Mouse (Mus musculus): ENCODE measurements around the gene 4921539E11Rik. TPM values are rescaled to one million over a fixed set of nuclear protein-coding genes. Genes with fewer than 3 reads are reported as not detected.

Gene 4921539E11Rik
- polyA plus RNA-seq (2014; fragmentation: Illumina TruSeq; extraction: RNeasy Lipid Tissue Mini Kit (QIAGEN cat#74804); ENCODE audit: insufficient read depth, low read depth, low replicate concordance), result not detected

GRCm38 (mm10) chr4:103290763-103291162, at the start of gene 4921539E11Rik:
TSS of gene 4921539E11Rik (minus strand) at chr4:103290863.

GRCm38 (mm10) chr4:103313587-103314525, 23.2 kb upstream of the 4921539E11Rik start, which contains the start of gene Oma1:
TSS of gene Oma1 (plus strand) at chr4:103313812.

GRCm38 (mm10) chr4:103214925-103215820, 75.5 kb downstream of the 4921539E11Rik start, which contains the start of gene Slc35d1:
TSS of gene Slc35d1 (minus strand) at chr4:103215164.

Other genes starting within 250 kb of the 4921539E11Rik start
- 23.2 TPM for gene Mier1, start 176.5 kb downstream of the 4921539E11Rik start, polyA plus RNA-seq (2014; fragmentation: Illumina TruSeq; extraction: RNeasy Lipid Tissue Mini Kit (QIAGEN cat#74804); ENCODE audit: insufficient read depth, low read depth, low replicate concordance)
- gene Wdr78, start 176.3 kb downstream of the 4921539E11Rik start, polyA plus RNA-seq (2014; fragmentation: Illumina TruSeq; extraction: RNeasy Lipid Tissue Mini Kit (QIAGEN cat#74804); ENCODE audit: insufficient read depth, low read depth, low replicate concordance), result 5.9 TPM
- 3.3 TPM for gene Slc35d1, start 75.7 kb downstream of the 4921539E11Rik start, polyA plus RNA-seq (2014; fragmentation: Illumina TruSeq; extraction: RNeasy Lipid Tissue Mini Kit (QIAGEN cat#74804); ENCODE audit: insufficient read depth, low read depth, low replicate concordance)
- 14.4 TPM for gene Oma1, start 22.9 kb upstream of the 4921539E11Rik start, polyA plus RNA-seq (2014; fragmentation: Illumina TruSeq; extraction: RNeasy Lipid Tissue Mini Kit (QIAGEN cat#74804); ENCODE audit: insufficient read depth, low read depth, low replicate concordance)